Mouse (Mus musculus): ENCODE measurements around the gene Mrps26. TPM values are rescaled to one million over a fixed set of nuclear protein-coding genes. Genes with fewer than 3 reads are reported as not detected.
A peak's percentile ranks its signal among the peaks of the same experiment; 100 is the strongest.

Gene Mrps26
- total and polyA plus RNA-seq, 3 experiments: 68.7 to 101 (median 71.4) TPM

DNA sequence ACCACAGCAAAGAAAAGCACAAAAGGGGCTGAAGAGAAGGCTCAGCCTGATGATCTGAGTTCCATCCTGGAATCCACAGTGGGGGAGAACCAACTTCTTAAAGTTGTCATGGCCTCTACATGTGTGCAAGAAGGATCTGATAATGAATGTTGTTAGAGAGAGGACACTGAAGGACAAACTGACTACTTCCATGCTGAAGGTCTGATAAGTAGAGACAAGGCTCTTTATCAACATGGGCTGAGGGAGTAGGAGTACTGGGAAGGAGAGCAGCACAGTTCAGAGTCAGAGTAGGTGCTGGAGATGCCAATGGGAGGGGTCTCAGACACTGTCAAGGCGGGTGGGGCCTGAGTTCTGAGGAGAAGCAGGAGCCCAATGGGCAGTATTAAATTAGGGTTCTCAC lies 32.1 kb downstream of the Mrps26 start:
- H3K4me3 ChIP-seq (replicated peaks in 1 of 3; ENCODE audit: low read depth in 2 of 3, low read length in 2 of 3, poor library complexity in 1 of 3): no peak overlapping the region
- peaks cover 67 to 90% of the 10 kb centered on the region in 2 experiments for H3K36me3 ChIP-seq (replicated peaks in 1 of 2; ENCODE audit: control insufficient read depth in 1 of 2, insufficient read depth in 1 of 2, low read length in 1 of 2)
- no peak for TF ChIP-seq ZNF384 (IDR thresholded peaks at IDR 0.05; ENCODE audit: low read depth, low read length)
- DNase-seq (ENCODE audit: extremely low read depth): no peak
- H3K79me2 ChIP-seq (replicated peaks; ENCODE audit: control insufficient read depth, extremely low read depth, insufficient read depth, poor library complexity, severe bottlenecking): no peaks in the 10 kb centered on the region
- H3K4me1 ChIP-seq (ENCODE audit: control insufficient read depth in 1 of 2, insufficient read depth in 2 of 2): no peaks in the 10 kb centered on the region
- no peak overlapping the region for H3K27ac ChIP-seq (ENCODE audit: insufficient read depth, low read depth)
- H3K4me2 ChIP-seq (ENCODE audit: insufficient read depth, low read depth, poor library complexity, severe bottlenecking): no peak overlapping the region
- H3K9ac ChIP-seq (ENCODE audit: insufficient read depth, low read depth): no peak overlapping the region
- H3K9me3 ChIP-seq (replicated peaks; ENCODE audit: low read length): no peaks in the 10 kb centered on the region
- no peaks in the 10 kb centered on the region for H3K27me3 ChIP-seq (replicated peaks)
- dilution Hi-C loops (cut with MboI; ENCODE audit: extremely low pct_ligation_motif_present, extremely low pct_unique_long_range_greater_than_20kb, low sequenced_read_pairs) (no loop called here), in situ Hi-C loops (cut with MboI; ENCODE audit: low pct_ligation_motif_present, low pct_unique_long_range_greater_than_20kb, low sequenced_read_pairs) (loop anchor here (10.0 kb wide), 1 partner anchor 169 kb away; no protein-coding TSS in a partner anchor)

DNA sequence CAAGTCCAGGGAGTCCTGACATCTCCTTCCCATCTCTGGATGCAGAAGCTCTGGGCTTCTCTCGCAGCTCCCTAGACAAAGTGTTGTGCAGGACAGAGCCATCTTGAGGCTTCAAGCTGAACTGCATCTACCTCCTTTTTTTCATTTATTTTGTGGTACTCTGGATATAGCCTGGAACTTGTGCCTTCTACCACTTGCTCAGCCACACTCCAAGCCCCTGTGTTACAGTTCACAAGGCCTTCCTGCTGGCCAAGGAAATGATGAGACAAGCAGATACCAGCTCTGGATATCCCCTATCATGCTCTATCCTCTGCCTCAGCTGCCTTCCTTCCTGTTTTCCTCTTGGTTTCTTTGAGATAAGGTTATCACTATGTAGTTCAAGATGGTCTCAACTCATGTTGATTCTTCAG lies 34.1 kb downstream of the Mrps26 start:
- no peaks in the 10 kb centered on the region for H3K9me3 ChIP-seq (replicated peaks; ENCODE audit: low read length)
- no peak overlapping the region for H3K9ac ChIP-seq (ENCODE audit: insufficient read depth, low read depth)
- H3K79me2 ChIP-seq (replicated peaks; ENCODE audit: control insufficient read depth, extremely low read depth, insufficient read depth, poor library complexity, severe bottlenecking): no peaks in the 10 kb centered on the region
- in situ Hi-C loops (cut with MboI; ENCODE audit: low pct_ligation_motif_present, low pct_unique_long_range_greater_than_20kb, low sequenced_read_pairs): loop anchor here (10.0 kb wide), 1 partner anchor 167 kb away; no protein-coding TSS in a partner anchor
- H3K4me2 ChIP-seq (ENCODE audit: insufficient read depth, low read depth, poor library complexity, severe bottlenecking): no peak overlapping the region
- peaks cover 62 to 84% of the 10 kb centered on the region in 2 experiments for H3K36me3 ChIP-seq (replicated peaks in 1 of 2; ENCODE audit: control insufficient read depth in 1 of 2, insufficient read depth in 1 of 2, low read length in 1 of 2)
- no peaks in the 10 kb centered on the region for H3K27me3 ChIP-seq (replicated peaks)
- H3K27ac ChIP-seq (ENCODE audit: insufficient read depth, low read depth): no peak overlapping the region
- TF ChIP-seq BHLHE40 (IDR thresholded peaks at IDR 0.05; ENCODE audit: low read depth, low read length) (no peak), CTCF (conservative IDR thresholded peaks at IDR 0.05 in 1 of 2, IDR thresholded peaks at IDR 0.05 in 1 of 2; ENCODE audit: low read depth in 2 of 2, low read length in 2 of 2) (peak; percentile 35 to 67; a peak in 3 of 4 replicates), RAD21 (IDR thresholded peaks at IDR 0.05; ENCODE audit: low read depth, low read length) (peak; percentile 44), SMC3 (IDR thresholded peaks at IDR 0.05; ENCODE audit: low read depth, low read length) (peak; percentile 52), ZNF384 (IDR thresholded peaks at IDR 0.05; ENCODE audit: low read depth, low read length) (peak; percentile 27; the same call in 1 of the 2 replicates)
- H3K4me3 ChIP-seq (replicated peaks in 1 of 3; ENCODE audit: low read depth in 2 of 3, low read length in 2 of 3, poor library complexity in 1 of 3): no peak overlapping the region
- peak; percentile 34 for DNase-seq (ENCODE audit: extremely low read depth)
- dilution Hi-C loops (cut with MboI; ENCODE audit: extremely low pct_ligation_motif_present, extremely low pct_unique_long_range_greater_than_20kb, low sequenced_read_pairs): no loop called here
- no peaks in the 10 kb centered on the region for H3K4me1 ChIP-seq (ENCODE audit: control insufficient read depth in 1 of 2, insufficient read depth in 2 of 2)

GRCm38 (mm10) chr2:130598399-130598798 lies 34.9 kb downstream of the Mrps26 start:
- dilution Hi-C loops (cut with MboI; ENCODE audit: extremely low pct_ligation_motif_present, extremely low pct_unique_long_range_greater_than_20kb, low sequenced_read_pairs): no loop called here

More at GRCm38 (mm10) chr2:130598399-130598798, 34.9 kb downstream of the Mrps26 start:
- TF ChIP-seq CTCF (conservative IDR thresholded peaks at IDR 0.05 in 1 of 2, IDR thresholded peaks at IDR 0.05 in 1 of 2; ENCODE audit: low read depth in 2 of 2, low read length in 2 of 2) (no peak), CHD1 (IDR thresholded peaks at IDR 0.05; ENCODE audit: low read depth, low read length) (no peak), JUND (conservative IDR thresholded peaks at IDR 0.05; ENCODE audit: low read depth, low read length) (no peak), ELF1 (IDR thresholded peaks at IDR 0.05; ENCODE audit: low read depth, low read length) (no peak), PAX5 (IDR thresholded peaks at IDR 0.05; ENCODE audit: low read length) (no peak)
- in situ Hi-C loops (cut with MboI; ENCODE audit: low pct_ligation_motif_present, low pct_unique_long_range_greater_than_20kb, low sequenced_read_pairs): loop anchor here (10.0 kb wide), 1 partner anchor 166 kb away; no protein-coding TSS in a partner anchor
- Histone ChIP-seq H3K4me2 (ENCODE audit: insufficient read depth, low read depth, poor library complexity, severe bottlenecking) (no peak overlapping the region), H3K4me3 (replicated peaks in 1 of 3; ENCODE audit: low read depth in 2 of 3, low read length in 2 of 3, poor library complexity in 1 of 3) (no peak overlapping the region), H3K9ac (ENCODE audit: insufficient read depth, low read depth) (no peak overlapping the region), H3K79me2 (replicated peaks; ENCODE audit: control insufficient read depth, extremely low read depth, insufficient read depth, poor library complexity, severe bottlenecking) (no peaks in the 10 kb centered on the region), H3K27ac (ENCODE audit: insufficient read depth, low read depth) (no peak overlapping the region), H3K4me1 (ENCODE audit: control insufficient read depth in 1 of 2, insufficient read depth in 2 of 2) (no peaks in the 10 kb centered on the region), H3K27me3 (replicated peaks) (no peaks in the 10 kb centered on the region), H3K9me3 (replicated peaks; ENCODE audit: low read length) (no peaks in the 10 kb centered on the region), H3K36me3 (replicated peaks in 1 of 2; ENCODE audit: control insufficient read depth in 1 of 2, insufficient read depth in 1 of 2, low read length in 1 of 2) (peaks cover 63 to 84% of the 10 kb centered on the region in 2 experiments)
- DNase-seq (ENCODE audit: extremely low read depth): no peak

All from CH12.LX (cell line).